Mouse (Mus musculus) G1E (cell line): ENCODE results near the gene Dysf.

Experiments
- CTCF ChIP-seq: IDR thresholded peaks from 2 replicates; pipeline ENCODE4 v1.5.1; 2012; ENCODE audit warnings: low read depth, low read length, inconsistent platforms, mixed read lengths
- GATA1 ChIP-seq: IDR thresholded peaks from 2 replicates; pipeline ENCODE4 v1.6.1; 2012; ENCODE audit warnings: borderline replicate concordance, low read length, inconsistent platforms, mixed read lengths
- GATA2 ChIP-seq: IDR thresholded peaks from 2 replicates; pipeline ENCODE4 v1.6.1; 2012; ENCODE audit warnings: low read depth, low read length, inconsistent platforms, borderline replicate concordance
- POLR2AphosphoS5 ChIP-seq: IDR thresholded peaks from 2 replicates; pipeline ENCODE4 v1.6.1; 2012; ENCODE audit warnings: low read depth, low read length, inconsistent platforms; ENCODE audit not compliant: insufficient replicate concordance
- TAL1 ChIP-seq: conservative IDR thresholded peaks from 2 replicates; pipeline ENCODE4 v1.6.1; 2012; ENCODE audit warnings: low read depth, low read length, inconsistent platforms, mixed read lengths

DNA sequence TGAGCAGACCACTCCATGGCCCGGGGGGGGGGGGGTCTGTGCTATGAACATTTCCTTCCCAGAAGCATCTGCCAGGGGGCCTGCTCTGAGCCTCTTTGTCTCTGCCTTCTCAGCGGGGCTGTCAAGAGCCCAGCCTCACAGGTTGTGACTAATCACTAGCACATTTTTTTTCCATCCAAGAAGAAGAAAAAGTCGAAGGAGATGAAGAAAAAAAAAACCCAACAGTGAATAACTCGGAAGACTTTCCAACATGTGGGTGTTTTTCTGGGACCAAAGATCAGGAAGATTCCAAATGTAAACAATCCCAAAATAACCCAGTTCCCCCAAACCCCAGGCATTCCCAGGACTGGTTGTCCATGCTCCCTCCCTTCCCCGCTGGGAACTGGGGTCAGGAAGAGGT lies 238.6 kb downstream of the Dysf start:
- TF ChIP-seq CTCF (no peak), GATA1 (no peak), POLR2AphosphoS5 (no peak), TAL1 (no peak), GATA2 (no peak)
